Mouse (Mus musculus) layer of hippocampus, adult 11-12 months (tissue): ENCODE results near the gene Tdrd3.

Experiments
- DNase-seq: peaks from one replicate; pipeline ENCODE4 v3.0.0; 2022; ENCODE audit warnings: low spot score

Gene Tdrd3

DNA sequence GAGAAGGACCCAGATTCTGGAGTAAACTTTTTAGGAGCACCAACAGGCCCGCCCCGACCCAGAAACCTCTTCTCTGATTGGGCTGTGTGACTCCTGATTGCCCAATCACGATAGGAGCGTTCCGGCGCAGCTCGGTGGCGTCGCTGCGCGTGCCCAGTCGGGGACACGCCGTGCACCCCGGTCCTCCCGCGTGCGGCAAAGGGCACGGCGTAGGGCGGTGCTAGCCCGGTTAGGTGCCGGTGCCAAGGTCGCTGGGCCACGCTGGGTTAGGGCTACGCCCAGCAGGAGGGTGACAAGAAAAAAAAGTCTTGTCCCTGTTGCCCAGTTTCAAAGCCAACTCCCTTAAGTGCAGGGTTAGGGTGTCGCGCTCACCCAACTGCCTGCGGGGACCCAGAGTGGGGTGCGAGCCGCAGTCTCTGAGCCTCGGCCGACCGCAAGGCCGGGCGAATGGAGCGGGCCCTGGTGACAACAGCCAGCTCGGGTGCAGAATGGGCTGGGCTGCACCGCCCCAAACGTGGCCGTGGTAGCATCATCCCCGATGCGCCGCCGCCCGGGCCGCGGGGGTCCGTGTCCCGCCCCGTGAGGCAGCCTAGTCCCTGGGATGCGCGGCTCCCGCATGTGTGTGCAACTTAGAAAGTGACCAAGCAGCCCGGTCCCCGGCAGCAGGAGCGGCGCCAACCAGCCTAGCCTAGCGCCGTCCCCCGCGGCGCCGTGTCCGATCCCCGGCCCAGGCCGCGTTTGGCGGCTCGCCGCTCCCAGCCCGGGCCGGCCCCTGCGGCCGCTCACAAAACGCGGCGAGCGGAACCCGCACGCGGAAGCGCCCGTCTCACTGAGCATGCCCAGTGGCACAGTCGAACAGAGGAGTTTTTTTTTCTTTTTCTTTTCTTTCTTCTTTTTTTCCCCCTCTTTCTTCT lies at the start of gene Tdrd3:
Gene Tdrd3 (plus strand): TSS at position 832 of the 914 bp plus-strand sequence.
- peak; percentile 94 for DNase-seq

DNA sequence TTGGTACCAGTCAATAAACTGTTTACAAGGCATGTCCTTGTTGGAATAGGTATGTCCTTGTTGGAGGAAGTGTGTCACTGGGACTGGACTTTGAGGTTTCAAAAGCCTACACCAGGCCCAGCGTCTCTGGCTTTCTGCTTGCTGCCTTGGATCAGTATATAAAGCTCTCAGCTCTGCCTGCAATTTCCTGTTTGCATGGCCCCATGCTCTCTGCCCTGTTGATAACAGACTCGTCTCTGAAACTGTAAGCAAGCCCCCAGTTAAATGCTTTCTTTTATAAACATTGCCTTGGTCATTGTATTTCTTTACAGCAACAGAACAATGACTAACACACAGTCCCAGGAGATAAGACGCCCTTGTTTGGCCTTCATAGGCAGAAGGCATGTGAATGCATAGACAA lies 49.3 kb upstream of the Tdrd3 start:
- DNase-seq = no peak

DNA sequence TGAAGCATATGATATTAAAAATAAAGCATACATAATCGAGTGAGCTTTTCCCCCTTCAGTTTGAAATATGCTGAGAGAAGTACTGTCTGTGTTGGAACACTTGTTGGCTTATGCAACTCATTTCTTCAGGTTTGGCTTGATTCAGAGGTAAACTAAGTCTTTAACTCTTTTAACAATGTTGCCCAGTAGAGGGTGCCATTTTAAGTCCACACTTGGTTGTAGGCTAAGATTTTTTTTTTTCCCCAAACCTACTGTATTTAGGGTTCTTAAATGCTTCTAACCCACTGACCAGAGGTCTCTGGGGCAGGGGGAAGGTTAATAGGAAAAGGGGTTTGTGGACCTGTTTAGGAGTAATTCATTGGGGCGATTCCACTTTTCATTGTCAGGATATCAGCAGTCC lies 33.4 kb upstream of the Tdrd3 start:
- no peak for DNase-seq

GRCm38 (mm10) chr14:87384288-87385268 lies 31.9 kb upstream of the Tdrd3 start:
- DNase-seq = no peak

DNA sequence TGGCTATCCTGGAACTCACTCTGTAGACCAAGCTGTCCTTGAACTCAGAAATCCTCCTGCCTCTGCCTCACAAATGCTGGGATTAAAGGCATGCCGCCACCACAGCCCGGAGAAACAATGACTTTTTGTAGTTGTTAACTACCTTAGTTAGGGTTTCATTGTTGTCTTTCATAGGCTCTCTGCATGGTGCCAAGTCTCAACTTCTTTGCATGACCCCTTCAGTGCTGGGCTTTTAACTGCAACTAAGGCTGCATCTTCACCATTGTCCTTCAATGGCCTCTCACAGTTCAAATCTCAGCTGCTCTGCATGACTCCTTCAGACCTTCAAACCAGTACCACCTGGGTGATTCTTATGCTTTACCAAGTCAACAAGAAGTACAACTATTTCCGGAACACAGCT lies 23.3 kb upstream of the Tdrd3 start:
- DNase-seq = no peak

- no peak for DNase-seq
Observed at GRCm38 (mm10) chr14:87396643-87397042, 19.8 kb upstream of the Tdrd3 start.

DNA sequence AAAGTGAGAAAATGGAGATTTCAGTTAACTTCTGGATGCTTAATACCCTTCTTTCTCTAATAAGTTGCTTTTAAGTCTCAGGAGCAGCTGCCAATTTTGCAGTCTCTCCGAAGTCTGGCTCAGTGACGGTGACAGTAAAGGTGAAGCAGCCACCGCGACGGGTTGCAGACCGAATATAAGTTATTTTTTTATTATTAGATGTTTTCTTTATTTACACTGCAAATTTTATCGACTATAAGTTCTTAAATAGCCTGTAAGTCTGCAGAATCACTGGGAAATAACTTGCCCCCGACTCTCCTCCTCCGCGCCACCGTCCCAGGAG lies 992 bp upstream of the Tdrd3 start:
- DNase-seq = no peak

DNA sequence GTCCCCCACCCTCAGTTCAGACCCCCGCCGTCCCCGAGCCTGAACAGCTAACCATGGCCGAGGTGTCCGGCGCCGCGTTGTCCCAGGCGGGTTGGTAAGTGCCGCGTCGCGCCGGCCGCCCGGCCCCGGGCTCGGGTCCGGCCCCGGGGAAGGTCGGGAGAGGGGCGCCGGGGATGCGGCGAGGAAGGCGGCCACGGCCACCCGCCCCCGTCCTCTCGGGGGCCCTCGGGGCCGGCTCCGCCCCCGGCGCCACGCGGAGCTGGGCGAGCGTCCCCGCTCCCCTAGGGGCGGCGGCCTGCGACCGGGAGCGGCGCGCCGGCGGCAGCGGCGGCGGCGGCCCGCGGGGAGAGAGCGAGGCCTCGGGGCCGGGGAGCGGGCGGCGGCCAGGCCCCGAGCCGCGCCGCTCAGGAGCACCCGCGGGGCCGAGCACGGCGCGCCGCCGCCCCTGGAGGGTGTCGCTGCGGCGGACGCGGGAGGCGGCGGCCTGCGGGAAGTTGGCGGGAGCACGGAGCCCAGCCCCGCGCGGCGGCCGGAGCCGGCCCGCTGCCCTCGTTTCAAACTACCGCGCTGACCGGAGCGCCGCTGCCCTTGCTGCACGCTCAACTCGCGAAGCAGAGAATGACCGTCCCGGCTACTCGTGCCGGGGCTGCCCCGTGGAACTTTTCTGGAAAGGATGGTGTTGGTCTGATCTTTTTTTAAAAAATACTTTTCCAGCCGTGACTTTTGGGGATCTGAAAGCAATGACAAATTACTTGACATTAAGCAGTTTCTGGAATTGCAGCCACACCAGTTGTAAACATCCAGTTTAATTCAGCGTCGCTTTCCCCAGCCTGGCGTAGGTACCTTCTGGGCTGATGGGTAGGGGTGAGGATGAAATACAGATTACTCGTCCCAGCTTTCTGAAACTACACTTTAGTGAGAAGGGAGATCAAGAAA lies 584 bp downstream of the Tdrd3 start:
- DNase-seq = peak; percentile 22

- DNase-seq = no peak
Observed at GRCm38 (mm10) chr14:87417691-87418070, 1.2 kb downstream of the Tdrd3 start.

- DNase-seq = no peak
Observed at GRCm38 (mm10) chr14:87419740-87420139, 3.3 kb downstream of the Tdrd3 start.

GRCm38 (mm10) chr14:87420576-87420975 lies 4.1 kb downstream of the Tdrd3 start:
- DNase-seq = no peak

GRCm38 (mm10) chr14:87422432-87422831 lies 6.0 kb downstream of the Tdrd3 start:
- DNase-seq = no peak

DNA sequence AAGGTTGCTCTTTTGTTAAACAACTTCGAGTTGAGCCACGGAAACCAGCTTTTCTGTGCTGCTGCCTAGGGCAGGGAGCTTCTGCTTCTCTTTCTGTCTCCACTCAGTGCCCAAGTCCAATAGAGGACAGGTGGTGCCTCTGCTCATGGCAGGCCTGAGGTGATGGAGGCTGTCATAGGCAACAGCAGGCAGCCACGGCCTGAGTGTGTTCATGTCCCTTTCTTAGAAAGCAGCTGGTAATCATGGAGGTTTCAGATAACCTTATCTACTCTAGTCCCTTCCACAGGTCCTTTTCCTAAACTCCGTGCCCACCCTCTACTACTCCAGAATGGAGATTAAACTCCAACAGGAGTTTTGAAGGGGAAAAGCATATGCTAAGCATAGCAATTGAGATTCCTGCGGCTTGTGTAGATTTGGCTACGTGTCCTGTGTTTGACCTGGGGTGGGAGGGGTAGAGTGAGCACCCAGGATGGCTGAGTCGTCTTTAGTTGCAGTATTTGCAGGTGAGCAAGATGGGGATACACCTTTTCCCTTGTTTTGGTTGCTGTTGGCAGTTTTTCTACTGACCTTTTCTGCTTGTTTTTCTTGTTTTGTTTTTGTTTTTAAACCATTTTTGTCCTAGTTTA lies 10.0 kb downstream of the Tdrd3 start:
- no peak for DNase-seq

DNA sequence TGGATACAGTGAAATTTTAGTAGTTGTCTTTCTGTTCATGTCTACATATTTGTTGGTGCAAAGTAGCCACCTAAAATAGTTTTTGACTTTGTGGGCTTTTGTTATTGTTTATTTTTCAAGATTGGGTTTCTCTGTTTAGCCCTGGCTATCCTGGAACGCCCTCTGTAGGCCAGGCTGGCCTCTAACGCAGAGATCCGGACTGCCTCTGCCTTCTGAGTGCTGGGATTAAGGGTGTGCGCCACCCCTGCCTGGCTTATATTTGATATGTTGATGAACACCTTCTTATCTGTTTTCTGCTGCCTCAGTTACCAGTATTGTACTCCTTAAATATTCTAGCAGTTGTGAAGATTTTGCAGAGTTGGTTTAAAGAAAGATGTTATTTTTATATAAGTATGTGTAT lies 10.6 kb downstream of the Tdrd3 start:
- DNase-seq = no peak

- DNase-seq = no peak
Observed at GRCm38 (mm10) chr14:87427659-87428289, 11.3 kb downstream of the Tdrd3 start.

- DNase-seq = no peak
Observed at GRCm38 (mm10) chr14:87433390-87433915, 17.0 kb downstream of the Tdrd3 start.

DNA sequence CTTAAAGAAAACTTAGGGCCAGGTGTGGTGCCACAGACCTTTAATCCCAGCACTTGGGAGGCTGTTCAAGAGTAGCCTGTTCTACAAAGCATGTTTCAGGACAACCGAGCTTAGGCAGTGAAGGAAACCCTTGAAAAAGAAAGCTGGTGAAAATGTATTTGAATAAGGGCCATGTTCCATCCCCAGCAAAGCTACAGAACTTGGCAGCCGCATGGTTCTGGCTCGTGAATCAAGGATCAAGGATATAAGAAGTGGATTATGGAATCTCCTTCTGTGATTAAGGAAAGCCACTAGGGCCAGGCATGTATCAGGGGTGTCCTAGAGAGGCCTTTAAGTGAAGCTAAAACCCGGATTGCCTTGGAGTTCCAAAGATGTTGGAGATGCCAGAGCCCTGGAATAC lies 18.9 kb downstream of the Tdrd3 start:
- no peak for DNase-seq

- DNase-seq = no peak
Observed at GRCm38 (mm10) chr14:87439721-87440120, 23.3 kb downstream of the Tdrd3 start.

DNA sequence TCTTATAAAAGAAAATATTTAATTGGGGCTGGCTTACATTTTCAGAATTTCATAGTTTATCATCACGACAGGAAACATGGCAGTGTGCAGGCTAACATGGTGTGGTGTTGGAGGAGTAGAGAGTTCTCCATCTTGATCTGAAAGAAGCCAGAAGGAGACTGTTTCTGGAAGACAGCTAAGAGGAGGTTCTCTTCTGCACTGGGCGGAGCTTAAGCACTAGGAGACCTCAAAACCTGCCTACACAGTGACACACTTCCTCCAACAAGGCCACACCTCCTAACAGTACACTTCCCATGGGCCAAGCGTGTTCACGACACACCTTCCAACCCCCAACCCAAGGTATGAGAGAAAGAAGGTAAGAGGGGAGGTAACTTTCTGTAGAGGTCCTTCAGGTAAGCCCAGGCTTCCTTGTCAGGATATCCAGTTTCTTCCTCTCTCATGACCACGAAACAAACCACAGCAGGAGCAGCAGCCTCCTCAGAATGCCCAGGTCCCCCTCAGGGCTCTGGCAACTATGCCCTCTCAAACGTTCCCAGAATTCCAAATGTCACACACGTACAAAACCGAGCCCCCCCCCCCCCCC lies 30.0 kb downstream of the Tdrd3 start:
- no peak for DNase-seq
